Mouse (Mus musculus) liver, postnatal 0 days (tissue): ENCODE measurements around the gene Rdh9. TPM values are rescaled to one million over a fixed set of nuclear protein-coding genes. Genes with fewer than 3 reads are reported as not detected.
"Not testable (repeated sequence)": the region's sequence is repeated elsewhere in the genome, so short reads cannot be mapped to it uniquely, and the experiment has no call there.

Experiments used
- ATAC-seq: fragments of 200-750 bp; cut with Nextera tagmentation; 2 replicates; pipeline ENCODE4 v1.8.0; 2017; ENCODE audit warnings: mild to moderate bottlenecking, moderate library complexity
- DNase-seq: peaks from one replicate; pipeline ENCODE4 v3.0.0-alpha.2; 2016
- H3K27ac ChIP-seq: fragments of 300-500 bp; sonication (generic); 2 replicates; pipeline ENCODE4 v1.5.1; 2014; ENCODE audit warnings: antibody characterized with exemption, moderate library complexity, mild to moderate bottlenecking, low read depth
- H3K27me3 ChIP-seq: fragments of 300-500 bp; sonication (generic); 2 replicates; pipeline ENCODE4 v1.6.1; 2014; ENCODE audit warnings: low read length, control low read depth, mixed read lengths; ENCODE audit not compliant: insufficient read depth
- H3K36me3 ChIP-seq: fragments of 300-500 bp; sonication (generic); replicated peaks from 2 replicates; pipeline ENCODE4 v1.6.1; 2014; ENCODE audit warnings: mild to moderate bottlenecking, control low read depth, low read length, moderate library complexity, mixed read lengths; ENCODE audit not compliant: insufficient read depth
- H3K4me1 ChIP-seq: fragments of 300-500 bp; sonication (generic); 2 replicates; pipeline ENCODE4 v1.6.1; 2014; ENCODE audit warnings: antibody characterized with exemption, mild to moderate bottlenecking, control low read depth; ENCODE audit not compliant: insufficient read depth
- H3K4me2 ChIP-seq: fragments of 300-500 bp; sonication (generic); 2 replicates; pipeline ENCODE4 v1.6.1; 2014; ENCODE audit warnings: low read depth, mild to moderate bottlenecking, low read length, moderate library complexity, mixed read lengths
- H3K4me3 ChIP-seq: fragments of 300-500 bp; sonication (generic); 2 replicates; pipeline ENCODE4 v1.5.1; 2014; ENCODE audit warnings: low read depth, low read length
- H3K9ac ChIP-seq: fragments of 300-500 bp; sonication (generic); replicated peaks from 2 replicates; pipeline ENCODE4 v1.6.1; 2014; ENCODE audit warnings: mild to moderate bottlenecking, moderate library complexity
- H3K9me3 ChIP-seq: fragments of 300-500 bp; sonication (generic); 2 replicates; pipeline ENCODE4 v1.6.1; 2016; ENCODE audit warnings: mild to moderate bottlenecking, control low read depth, low read length, mixed read lengths
- CTCF ChIP-seq: sonication (generic); IDR thresholded peaks from 2 replicates; pipeline ENCODE4 v1.5.1; 2016; ENCODE audit warnings: antibody characterized with exemption, low read depth
- EP300 ChIP-seq: IDR thresholded peaks from 2 replicates; pipeline ENCODE4 v1.6.1; 2016; ENCODE audit warnings: antibody characterized with exemption, low read depth, mild to moderate bottlenecking
- WGBS: fragments of 180-500 bp; shearing (Covaris S2); extraction: QIAGEN DNeasy Blood & Tissue Kit; methylation state at CpG from one replicate; pipeline ENCODE4 v1.1.7; 2014; ENCODE audit not compliant: insufficient replicate concordance; 5-methylcytosine and 5-hydroxymethylcytosine counted together
- polyA plus RNA-seq: library from polyadenylated mRNA; unstranded; fragments of >200 nt; fragmentation: Nextera tagmentation; extraction: Ambion mirVana; gene quantifications from 2 replicates; pipeline ENCODE4 v1.2.1, GENCODE M21; 2015

Rdh9 gene
- polyA plus RNA-seq, 1 experiment from 2014 or later = 15.7 TPM

- TF ChIP-seq CTCF (no peak), EP300 (peak; percentile 59; the same call in 1 of the 2 replicates)
- Histone ChIP-seq H3K4me1 (peaks cover 37% of the 10 kb centered on the region), H3K4me2 (no peak overlapping the region; the same call in 1 of the 2 replicates), H3K9me3 (no peaks in the 10 kb centered on the region), H3K4me3 (no peak overlapping the region), H3K9ac (no peak overlapping the region), H3K36me3 (no peaks in the 10 kb centered on the region), H3K27me3 (no peaks in the 10 kb centered on the region), H3K27ac (peak overlapping the region; percentile 68)
- ATAC-seq (peak; percentile 31; the same call in 1 of the 2 replicates), DNase-seq (no peak)
- WGBS = 48% methylated on average over 6 of the region's 6 CpGs
Observed at GRCm38 (mm10) chr10:127754566-127755166, 21.5 kb upstream of the Rdh9 start.

- Histone ChIP-seq H3K36me3 (no peaks in the 10 kb centered on the region), H3K4me2 (no peak overlapping the region), H3K4me3 (no peak overlapping the region), H3K4me1 (peaks cover 32% of the 10 kb centered on the region), H3K9me3 (no peaks in the 10 kb centered on the region), H3K9ac (no peak overlapping the region), H3K27ac (peak overlapping the region; percentile 68), H3K27me3 (no peaks in the 10 kb centered on the region)
- no peak for TF ChIP-seq CTCF
- no peak for TF ChIP-seq EP300
- ATAC-seq (peak; percentile 14; the same call in 1 of the 2 replicates), DNase-seq (no peak)
- 34% methylated on average over 3 of the region's 3 CpGs for WGBS
Observed at GRCm38 (mm10) chr10:127755246-127755645, 20.9 kb upstream of the Rdh9 start.

- H3K4me1 ChIP-seq = peaks cover 33% of the 10 kb centered on the region
- no peak for DNase-seq
- peak; percentile 22; the same call in 1 of the 2 replicates for ATAC-seq
- TF ChIP-seq EP300 (peak; percentile 61), CTCF (no peak)
- peak overlapping the region; percentile 11; the same call in 1 of the 2 replicates for H3K4me3 ChIP-seq
- no peaks in the 10 kb centered on the region for H3K36me3 ChIP-seq
- H3K9me3 ChIP-seq = no peaks in the 10 kb centered on the region
- WGBS = 30% methylated on average over 18 of the region's 18 CpGs
- no peaks in the 10 kb centered on the region for H3K27me3 ChIP-seq
- H3K4me2 ChIP-seq = peak overlapping the region; percentile 56
- H3K27ac ChIP-seq = peak overlapping the region; percentile 68
- peak overlapping the region; percentile 39; the same call in 1 of the 2 replicates for H3K9ac ChIP-seq
Observed at GRCm38 (mm10) chr10:127755770-127756468, 20.3 kb upstream of the Rdh9 start.

DNA sequence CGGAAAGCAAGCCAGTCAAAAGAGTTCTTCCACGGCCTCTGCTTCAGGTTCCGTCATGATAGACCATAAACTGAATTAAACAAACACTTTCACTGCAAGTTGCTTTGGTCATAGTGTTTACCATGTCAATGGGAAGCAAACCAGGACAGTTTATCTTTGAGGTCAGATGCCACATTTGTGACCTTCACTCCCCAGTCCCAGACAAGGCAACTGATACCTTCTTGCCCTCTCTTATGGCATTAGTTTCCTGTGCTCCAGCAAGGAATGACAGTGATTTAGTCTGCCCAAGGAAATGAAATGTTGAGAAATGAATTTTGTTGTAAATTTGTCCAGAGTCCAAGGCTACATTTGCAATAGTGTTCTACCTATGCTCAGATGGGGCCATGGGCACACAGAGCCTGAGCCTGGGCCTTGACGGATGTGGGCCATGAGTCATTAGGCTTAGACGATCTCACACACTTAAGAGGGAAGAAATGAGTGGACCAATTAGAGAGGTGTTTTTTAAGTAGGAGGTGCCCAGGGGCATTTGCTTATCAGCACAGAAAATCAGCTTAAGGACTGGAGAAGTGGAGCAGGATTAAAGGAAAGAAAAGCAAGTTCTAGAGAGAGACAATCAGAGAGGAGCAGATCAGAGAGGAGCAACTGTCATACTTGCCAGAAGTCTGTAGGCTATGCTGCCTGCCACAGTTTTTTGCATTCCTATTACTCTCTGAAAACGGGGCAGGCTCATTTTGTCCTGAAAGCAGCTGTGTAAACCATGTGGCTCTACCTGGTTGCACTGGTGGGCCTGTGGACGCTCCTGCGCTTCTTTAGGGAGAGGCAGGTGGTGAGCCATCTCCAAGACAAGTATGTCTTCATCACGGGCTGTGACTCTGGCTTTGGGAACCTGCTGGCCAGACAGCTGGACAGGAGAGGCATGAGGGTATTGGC, 16.7 kb upstream of the Rdh9 start, which contains the start of the genes Rdh1 and Rdh16f1:
Gene Rdh1 (plus strand): TSS at position 541 of the 930 bp plus-strand sequence.
Gene Rdh16f1 (plus strand): TSS at position 607 of the 930 bp plus-strand sequence.
- Histone ChIP-seq H3K4me1 (peaks cover 34% of the 10 kb centered on the region), H3K9ac (no peak within 1 kb of the TSS), H3K27me3 (no peaks in the 10 kb centered on the region), H3K9me3 (no peaks in the 10 kb centered on the region), H3K4me3 (no peak within 1 kb of the TSS), H3K36me3 (no peaks in the 10 kb centered on the region), H3K4me2 (no peak within 1 kb of the TSS), H3K27ac (peak within 1 kb of the TSS; percentile 59)
- TF ChIP-seq EP300 (peak; percentile 71), CTCF (no peak)
- ATAC-seq = peak; percentile 62
- 53% methylated on average over 9 of the region's 9 CpGs for WGBS
- DNase-seq = no peak

GRCm38 (mm10) chr10:127762926-127763325, 13.3 kb upstream of the Rdh9 start:
- 75% methylated on average over 10 of the region's 10 CpGs for WGBS
- H3K4me3 ChIP-seq = not testable (repeated sequence)

More at GRCm38 (mm10) chr10:127762926-127763325, 13.3 kb upstream of the Rdh9 start:
- H3K36me3 ChIP-seq, H3K9ac ChIP-seq, H3K4me2 ChIP-seq, H3K27me3 ChIP-seq, ATAC-seq, DNase-seq, H3K27ac ChIP-seq, H3K9me3 ChIP-seq: not testable (repeated sequence)
- peaks cover 15% of the 10 kb centered on the region for H3K4me1 ChIP-seq
